Mouse (Mus musculus) splenic B cell, adult 2 months (primary cell): ENCODE measurements around the gene Glp2r.

Experiments
- DNase-seq: peaks from one replicate; pipeline ENCODE4 v3.0.0-alpha.2; 2011; ENCODE audit warnings: low read depth, low spot score
- H3K27me3 ChIP-seq: 2 replicates; pipeline ENCODE4 v1.6.1; 2012; ENCODE audit warnings: mild to moderate bottlenecking, low read length, moderate library complexity, mixed read lengths; ENCODE audit not compliant: control insufficient read depth, poor library complexity, insufficient read depth, severe bottlenecking
- H3K36me3 ChIP-seq: 2 replicates; pipeline ENCODE4 v1.6.1; 2012; ENCODE audit warnings: mild to moderate bottlenecking, low read length, moderate library complexity, mixed read lengths; ENCODE audit not compliant: control insufficient read depth, poor library complexity, insufficient read depth, severe bottlenecking

The Glp2r gene

GRCm38 (mm10) chr11:67661465-67661864 is 109.5 kb downstream of the Glp2r start:
- no peaks in the 10 kb centered on the region for H3K27me3 ChIP-seq
- no peak for DNase-seq
- H3K36me3 ChIP-seq, result no peaks in the 10 kb centered on the region

GRCm38 (mm10) chr11:67657685-67658382 is 113.1 kb downstream of the Glp2r start:
- Histone ChIP-seq H3K36me3 (no peaks in the 10 kb centered on the region), H3K27me3 (no peaks in the 10 kb centered on the region)
- peak; percentile 81 for DNase-seq

GRCm38 (mm10) chr11:67656811-67657210 is 114.1 kb downstream of the Glp2r start:
- Histone ChIP-seq H3K36me3 (no peaks in the 10 kb centered on the region), H3K27me3 (no peaks in the 10 kb centered on the region)
- no peak for DNase-seq

GRCm38 (mm10) chr11:67656366-67656765 is 114.6 kb downstream of the Glp2r start:
- H3K36me3 ChIP-seq, result no peaks in the 10 kb centered on the region
- DNase-seq, result no peak
- no peaks in the 10 kb centered on the region for H3K27me3 ChIP-seq

- DNase-seq, result peak; percentile 20
- Histone ChIP-seq H3K36me3 (no peaks in the 10 kb centered on the region), H3K27me3 (no peaks in the 10 kb centered on the region)
Observed at GRCm38 (mm10) chr11:67655236-67655959, 115.6 kb downstream of the Glp2r start.

GRCm38 (mm10) chr11:67654514-67654913 is 116.4 kb downstream of the Glp2r start:
- Histone ChIP-seq H3K36me3 (no peaks in the 10 kb centered on the region), H3K27me3 (no peaks in the 10 kb centered on the region)
- DNase-seq, result no peak

GRCm38 (mm10) chr11:67653521-67654090 is 117.3 kb downstream of the Glp2r start:
- no peaks in the 10 kb centered on the region for H3K27me3 ChIP-seq
- no peaks in the 10 kb centered on the region for H3K36me3 ChIP-seq

GRCm38 (mm10) chr11:67652893-67653255 is 118.1 kb downstream of the Glp2r start:
- Histone ChIP-seq H3K27me3 (no peaks in the 10 kb centered on the region), H3K36me3 (no peaks in the 10 kb centered on the region)
- no peak for DNase-seq

More at GRCm38 (mm10) chr11:67653521-67654090, 117.3 kb downstream of the Glp2r start:
- DNase-seq, result no peak

- Histone ChIP-seq H3K36me3 (no peaks in the 10 kb centered on the region), H3K27me3 (no peaks in the 10 kb centered on the region)
- no peak for DNase-seq
Observed at GRCm38 (mm10) chr11:67652194-67652892, 118.6 kb downstream of the Glp2r start.

GRCm38 (mm10) chr11:67651731-67652130 is 119.2 kb downstream of the Glp2r start:
- DNase-seq, result no peak
- Histone ChIP-seq H3K36me3 (no peaks in the 10 kb centered on the region), H3K27me3 (no peaks in the 10 kb centered on the region)

- H3K36me3 ChIP-seq, result no peaks in the 10 kb centered on the region
- DNase-seq, result no peak
- H3K27me3 ChIP-seq, result no peaks in the 10 kb centered on the region
Observed at GRCm38 (mm10) chr11:67649971-67650707, 120.8 kb downstream of the Glp2r start.

- DNase-seq, result no peak
- H3K27me3 ChIP-seq, result no peaks in the 10 kb centered on the region
- H3K36me3 ChIP-seq, result no peaks in the 10 kb centered on the region
Observed at GRCm38 (mm10) chr11:67648651-67649407, 122.1 kb downstream of the Glp2r start.

- DNase-seq, result peak; percentile 71
- Histone ChIP-seq H3K27me3 (no peaks in the 10 kb centered on the region), H3K36me3 (no peaks in the 10 kb centered on the region)
Observed at GRCm38 (mm10) chr11:67647745-67648144, 123.2 kb downstream of the Glp2r start.
